Mouse (Mus musculus): Measurements from ENCODE around the gene Olfr1120.
A peak's percentile ranks its signal among the peaks of the same experiment; 100 is the strongest.
"Not testable (repeated sequence)": the region's sequence is repeated elsewhere in the genome, so short reads cannot be mapped to it uniquely, and the experiment has no call there.

Gene Olfr1120

DNA sequence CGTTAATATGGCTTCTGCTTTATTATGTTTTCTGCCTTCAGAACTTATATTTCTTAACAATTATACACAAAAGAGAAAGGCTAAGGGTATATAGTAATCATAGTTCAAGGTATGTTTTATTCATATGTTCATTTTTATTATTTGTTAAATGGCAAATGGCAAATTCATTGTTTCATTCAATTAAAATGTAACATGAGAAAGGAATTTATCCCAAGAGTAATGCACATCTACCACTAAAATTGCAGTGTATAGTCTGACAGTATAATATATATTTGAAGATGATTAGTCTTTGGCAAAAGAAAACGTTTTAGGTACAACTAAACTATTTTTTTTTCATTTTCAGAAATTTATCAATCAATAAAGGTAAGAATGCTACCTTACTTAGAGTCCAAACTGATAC lies at the start of gene Olfr1120:
Olfr1120 (plus strand) TSS at position 301 of the 400 bp plus-strand sequence.
- DNase-seq (ENCODE audit: low read depth, low spot score): no peak

- DNase-seq (ENCODE audit: low read depth, low spot score): no peak
Measured at GRCm38 (mm10) chr2:87307281-87307680, 47.3 kb upstream of the Olfr1120 start, which contains the start of gene Olfr1118. Olfr1118 (plus strand) TSS chr2:87307581.

- DNase-seq (ENCODE audit: low read depth, low spot score): not testable (repeated sequence)
Measured at GRCm38 (mm10) chr2:87360121-87360520, 5.5 kb downstream of the Olfr1120 start.

- no peak for DNase-seq (ENCODE audit: low read depth, low spot score)
Measured at GRCm38 (mm10) chr2:87369595-87369994, 15.0 kb downstream of the Olfr1120 start, which contains the start of gene Olfr1121. Olfr1121 (plus strand) TSS chr2:87369895.

- DNase-seq (ENCODE audit: low read depth, low spot score): peak; percentile 83
Measured at GRCm38 (mm10) chr2:87371726-87372125, 17.1 kb downstream of the Olfr1120 start.

- no peak for DNase-seq (ENCODE audit: low read depth, low spot score)
Measured at GRCm38 (mm10) chr2:87383935-87384334, 29.3 kb downstream of the Olfr1120 start.

GRCm38 (mm10) chr2:87385549-87385948 lies 30.9 kb downstream of the Olfr1120 start, which contains the start of gene Olfr1122:
Olfr1122 (plus strand) TSS chr2:87385849.
- DNase-seq (ENCODE audit: low read depth, low spot score): no peak

GRCm38 (mm10) chr2:87393605-87394004 lies 39.0 kb downstream of the Olfr1120 start:
- peak; percentile 9 for DNase-seq (ENCODE audit: low read depth, low spot score)

DNA sequence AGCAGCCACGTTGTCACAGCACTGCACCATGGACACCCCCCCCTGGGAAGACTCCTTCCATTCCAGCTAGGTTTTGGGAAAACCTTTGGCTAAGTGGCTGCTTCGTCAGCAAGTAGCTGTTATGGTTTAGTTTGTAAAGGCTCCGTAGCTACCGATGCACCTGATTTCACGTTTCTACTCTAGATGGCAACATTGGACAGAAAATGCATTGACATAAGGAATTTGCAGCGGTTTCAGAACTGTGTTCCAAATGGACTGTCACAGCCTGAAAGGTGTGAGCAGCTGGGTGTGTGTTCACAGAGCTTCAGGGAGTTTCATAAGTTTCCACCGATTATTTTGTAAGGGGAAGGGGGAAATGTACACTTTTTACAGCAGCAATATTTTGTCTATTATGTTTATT lies 40.1 kb downstream of the Olfr1120 start:
- peak; percentile 25 for DNase-seq (ENCODE audit: low read depth, low spot score)
